Mouse (Mus musculus): ENCODE results near the gene Strn4.

The Strn4 gene

DNA sequence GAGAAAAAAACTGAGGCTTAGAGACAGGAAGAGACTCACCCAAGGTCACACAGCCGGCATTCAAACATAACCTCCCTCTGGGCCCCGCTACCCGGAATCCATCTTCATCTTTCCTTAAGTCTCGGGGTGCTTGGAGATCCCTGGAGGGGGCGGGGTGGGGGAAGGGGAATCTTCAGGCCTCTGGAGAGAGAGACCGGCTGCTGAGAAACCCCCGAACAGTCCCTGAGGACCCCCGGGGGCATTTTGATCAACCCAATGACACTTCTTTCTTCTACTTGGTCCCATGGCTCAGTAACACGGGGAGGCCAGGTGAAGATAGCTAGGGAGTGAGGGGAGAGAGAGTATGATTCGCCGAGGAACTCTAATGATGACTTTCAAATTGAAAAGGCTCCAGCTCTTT lies 60.3 kb downstream of the Strn4 start:
- DNase-seq (ENCODE audit: low spot score in 2 of 2), result no peak

DNA sequence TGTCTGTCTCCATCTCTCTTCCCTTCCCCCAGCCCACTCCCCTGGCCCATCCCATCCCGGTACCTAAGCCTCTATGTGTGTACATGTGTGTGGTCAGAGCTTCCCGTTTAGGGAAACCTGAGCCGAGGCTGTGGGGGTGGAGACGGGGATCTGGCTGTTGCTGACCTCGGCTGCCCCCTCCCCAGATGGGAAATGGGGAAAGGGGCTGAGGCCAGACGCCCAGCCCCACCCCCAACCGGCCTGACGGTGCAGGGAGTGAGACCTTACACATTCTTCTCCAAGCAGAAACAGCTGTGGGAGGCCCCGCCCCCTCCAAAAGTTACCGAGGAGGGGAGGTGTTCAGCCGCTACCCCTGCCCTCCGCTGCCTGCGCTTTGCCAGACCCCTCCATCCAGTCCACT lies 60.9 kb downstream of the Strn4 start:
- no peak for DNase-seq (ENCODE audit: low spot score in 2 of 2)

DNA sequence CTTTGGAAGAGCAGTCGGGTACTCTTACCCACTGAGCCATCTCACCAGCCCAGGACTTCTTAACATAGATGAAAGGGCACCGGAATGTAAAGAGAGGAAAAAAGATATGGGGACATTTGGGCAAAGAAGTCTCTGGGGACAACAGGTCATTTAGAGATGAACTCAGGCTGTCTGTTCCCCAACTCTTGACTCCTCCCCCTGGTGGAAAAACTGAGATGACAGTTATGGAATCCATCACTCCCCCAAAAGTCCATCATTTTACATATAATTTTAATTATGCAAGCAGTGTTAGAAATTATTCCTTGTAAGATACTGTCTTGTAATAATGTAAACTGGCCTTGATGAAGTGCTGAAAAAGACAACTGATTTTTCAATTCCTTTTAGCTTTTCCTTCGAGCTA lies 62.0 kb downstream of the Strn4 start:
- no peak for DNase-seq (ENCODE audit: low spot score in 2 of 2)

DNA sequence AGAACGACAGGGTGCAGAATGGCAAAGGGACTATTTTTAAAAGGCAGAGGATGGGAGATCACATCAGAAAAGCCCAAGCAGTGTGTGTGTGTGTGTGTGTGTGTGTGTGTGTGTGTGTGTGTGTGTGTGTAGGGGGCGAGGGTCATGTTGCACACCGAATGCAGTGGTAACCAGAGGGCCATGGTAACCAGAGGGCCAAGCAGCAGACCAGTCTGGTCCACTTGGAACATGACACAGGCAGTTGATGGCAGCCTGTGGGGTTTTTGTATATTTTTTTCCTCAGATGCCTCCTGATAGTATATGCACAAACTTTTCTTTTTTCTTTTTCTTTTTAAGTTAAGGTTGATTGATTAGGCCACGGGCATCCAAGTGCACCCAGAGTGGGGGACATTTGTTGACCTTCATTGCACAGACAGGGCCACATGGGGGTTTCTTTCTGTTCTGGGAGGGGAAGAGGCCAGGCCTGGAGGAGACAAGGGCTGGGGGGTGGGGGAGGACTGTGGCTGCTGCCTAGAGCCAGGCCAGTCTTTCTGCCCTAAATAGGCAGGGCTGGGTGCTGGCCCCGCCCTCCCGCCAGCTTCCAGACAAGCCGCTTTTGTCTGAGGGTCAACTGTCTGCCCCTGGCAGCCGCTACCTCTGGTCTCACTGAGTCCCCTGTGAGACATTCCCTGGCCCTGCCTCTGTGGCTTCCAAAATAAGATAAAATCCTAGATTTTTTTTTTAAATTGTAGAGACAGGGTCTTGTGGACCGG lies 64.3 kb downstream of the Strn4 start:
- DNase-seq (ENCODE audit: low spot score in 2 of 2), result no peak

DNA sequence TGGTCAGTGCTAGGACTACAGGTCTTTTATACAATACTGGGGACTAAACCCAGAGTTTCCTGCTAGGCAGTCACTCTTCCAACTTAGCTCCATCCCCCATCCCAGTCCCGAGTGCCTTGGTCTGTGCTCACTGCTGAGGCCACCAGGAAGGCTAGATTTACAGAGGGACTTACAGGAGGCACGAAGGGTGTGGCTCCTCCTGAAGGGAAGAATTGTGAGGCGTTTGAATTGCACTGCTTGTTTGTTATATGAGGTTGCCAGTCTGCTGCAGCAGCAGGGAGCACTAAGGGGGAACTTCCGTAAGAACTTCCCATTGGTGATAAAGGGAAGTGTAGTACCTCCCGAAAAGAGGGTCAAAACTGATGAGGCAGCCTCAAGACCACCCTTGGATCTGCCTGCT lies 64.9 kb downstream of the Strn4 start:
- no peak for DNase-seq (ENCODE audit: low spot score in 2 of 2)

DNA sequence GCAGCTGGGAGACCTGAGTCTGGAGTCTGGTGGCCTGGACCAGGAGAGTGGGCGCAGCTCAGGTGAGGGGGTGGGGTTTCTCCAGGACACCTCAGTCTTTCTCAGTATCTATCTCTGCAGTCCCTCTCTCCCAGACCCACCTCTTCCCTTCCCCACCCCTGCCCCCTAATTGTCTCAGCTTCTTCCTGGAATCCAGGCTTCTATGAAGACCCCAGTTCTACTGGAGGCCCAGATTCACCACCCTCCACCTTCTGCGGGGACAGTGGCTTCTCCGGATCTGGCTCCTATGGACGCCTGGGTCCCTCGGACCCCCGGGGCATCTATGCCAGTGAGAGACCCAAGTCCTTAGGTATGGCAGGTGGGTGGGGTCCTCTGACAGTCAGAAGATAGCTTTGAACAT lies 67.5 kb downstream of the Strn4 start:
- DNase-seq (ENCODE audit: low spot score in 2 of 2), result no peak

DNA sequence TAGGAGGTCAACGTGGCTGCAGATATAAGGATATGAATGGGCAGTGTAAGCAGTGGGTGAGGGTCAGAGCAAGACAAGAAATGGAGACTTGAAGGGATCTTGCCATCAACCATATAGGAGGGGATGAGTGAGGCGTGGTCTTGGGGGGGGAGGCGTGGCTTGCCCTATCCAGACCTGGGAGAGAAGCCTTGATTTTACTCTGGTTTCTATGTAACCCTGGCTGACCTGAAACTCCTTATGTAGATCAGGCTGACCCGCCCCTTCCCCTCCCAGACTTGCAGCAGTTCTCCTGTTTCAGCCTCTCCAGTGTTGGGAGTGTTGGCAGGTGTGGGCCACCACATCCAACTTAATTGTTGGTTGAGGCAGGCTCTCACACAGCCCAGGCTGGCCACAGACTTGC lies 68.6 kb downstream of the Strn4 start:
- no peak for DNase-seq (ENCODE audit: low spot score in 2 of 2)

DNA sequence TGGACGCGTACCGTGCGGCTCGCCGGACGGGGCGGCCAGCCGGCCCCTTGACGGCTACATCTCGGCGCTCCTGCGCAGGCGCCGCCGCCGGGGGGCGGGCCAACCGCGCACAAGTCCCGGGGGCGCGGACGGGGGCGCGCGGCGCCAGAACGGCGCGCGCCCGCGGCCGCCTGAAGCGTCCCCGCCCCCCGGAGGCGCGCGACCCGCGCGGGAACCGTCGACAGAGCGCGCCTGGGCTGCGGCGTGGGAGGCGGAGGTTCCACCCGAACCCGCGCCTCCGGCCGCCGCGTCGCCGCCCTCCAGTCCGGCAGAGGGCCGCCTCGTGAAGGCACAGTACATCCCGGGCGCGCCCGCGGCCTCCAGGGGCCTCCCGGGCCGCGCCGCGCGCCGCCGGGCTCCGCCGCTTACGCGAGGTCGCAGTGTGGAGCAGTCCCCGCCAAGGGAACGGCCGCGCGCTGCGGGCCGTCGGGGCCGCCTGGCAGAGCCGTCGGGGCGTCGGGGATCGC lies 69.6 kb downstream of the Strn4 start:
- no peak for DNase-seq (ENCODE audit: low spot score in 2 of 2)

DNA sequence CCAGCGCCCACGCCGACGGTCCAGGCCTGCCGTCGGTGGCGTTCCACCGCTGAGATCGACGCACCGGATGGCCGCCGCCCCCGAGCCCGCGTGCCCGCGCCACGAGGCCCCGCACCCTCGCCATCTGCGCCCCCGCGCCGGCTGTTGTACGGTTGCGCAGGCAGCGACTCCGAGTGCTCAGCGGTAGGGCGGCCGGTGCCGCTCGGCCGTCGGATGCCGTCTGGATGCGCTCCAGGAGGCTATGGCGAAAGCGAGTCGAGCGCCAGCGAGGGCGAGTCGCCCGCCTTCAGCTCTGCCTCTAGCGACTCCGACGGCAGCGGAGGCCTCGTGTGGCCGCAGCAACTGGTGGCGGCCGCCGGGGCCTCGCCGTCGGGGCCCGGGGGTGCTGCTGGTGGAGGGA lies 70.2 kb downstream of the Strn4 start:
- no peak for DNase-seq (ENCODE audit: low spot score in 2 of 2)

All from spleen, postnatal 10 days (tissue).